8 mouse cellular contexts compared by ENCODE assay signal in the genomic region with DNA sequence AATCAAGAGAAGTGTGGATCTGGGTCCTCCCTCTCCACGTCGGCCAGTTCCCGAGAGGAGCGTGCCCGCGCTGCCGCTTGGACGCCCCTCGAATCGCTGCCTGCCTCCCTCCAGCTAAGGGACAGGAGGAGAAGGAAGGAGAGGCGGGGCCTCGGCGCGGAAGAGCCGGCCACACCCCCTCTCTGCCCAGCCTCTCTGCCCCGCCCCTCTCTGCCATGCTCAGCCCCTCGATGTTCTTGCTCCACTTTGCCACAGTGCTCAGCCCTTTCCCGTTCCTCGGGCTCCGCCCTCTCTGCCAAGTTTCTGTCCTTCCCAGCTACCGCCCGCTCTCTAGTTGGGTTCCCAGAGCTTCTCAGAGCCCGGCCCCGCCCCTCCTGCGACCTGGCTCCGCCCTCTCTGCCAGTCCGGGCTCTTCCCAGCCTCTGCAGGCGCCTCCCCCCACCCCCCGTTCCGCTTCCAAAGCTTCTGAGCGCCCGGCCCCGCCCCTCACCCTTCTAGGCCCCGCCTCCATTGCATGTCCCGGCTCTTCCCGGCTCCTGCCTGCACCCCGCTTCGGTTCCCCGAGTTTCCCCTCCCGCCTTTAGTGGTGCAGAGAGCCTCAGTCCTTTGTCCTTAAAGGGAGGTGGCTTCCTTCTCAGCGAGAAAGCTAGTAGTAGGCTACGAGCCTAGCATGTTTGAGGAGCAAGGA. TPM values are rescaled to one million over a fixed set of nuclear protein-coding genes. Genes with fewer than 3 reads are reported as not detected.
A peak's percentile ranks its signal among the peaks of the same experiment; 100 is the strongest.
DNase-seq lines count a peak whose midpoint lies in the region; ATAC-seq lines count a peak whose summit lies in the region.

Gene Prkra, minus strand, starts transcription at position 133 of the 688 bp plus-strand sequence.
Gene Pjvk, plus strand, starts transcription at position 594 of the 688 bp plus-strand sequence.

- H3K4me3 ChIP-seq in brown adipose tissue, adult 24 weeks (ENCODE audit: insufficient read depth, low read depth, low read length): peak within 1 kb of the TSS; percentile 91
- peak within 1 kb of the TSS; percentile 81 to 82 for H3K4me3 ChIP-seq in heart, embryonic 14.5 days (ENCODE audit: control insufficient read depth in 1 of 2, insufficient read depth in 1 of 2, low read depth in 1 of 2, low read length in 2 of 2)
- peak within 1 kb of the TSS; percentile 75 for H3K4me3 ChIP-seq in liver, embryonic 13.5 days (replicated peaks)
- peak within 1 kb of the TSS; percentile 87 for H3K4me3 ChIP-seq in stomach, embryonic 16.5 days (replicated peaks; ENCODE audit: low read length)

- H3K9ac ChIP-seq in heart, embryonic 14.5 days (ENCODE audit: low read length): peak within 1 kb of the TSS; percentile 90
- peak within 1 kb of the TSS; percentile 78 for H3K9ac ChIP-seq in liver, embryonic 13.5 days
- H3K9ac ChIP-seq in stomach, embryonic 16.5 days (ENCODE audit: low read length): peak within 1 kb of the TSS; percentile 93

- peak within 1 kb of the TSS; percentile 94 for H3K4me2 ChIP-seq in heart, embryonic 14.5 days (ENCODE audit: low read length)
- H3K4me2 ChIP-seq in liver, embryonic 13.5 days: peak within 1 kb of the TSS; percentile 99
- H3K4me2 ChIP-seq in stomach, embryonic 16.5 days (ENCODE audit: low read depth, low read length): peak within 1 kb of the TSS; percentile 91

- H3K27ac ChIP-seq in brown adipose tissue, adult 24 weeks (replicated peaks; ENCODE audit: low read depth, low read length): peak within 1 kb of the TSS; percentile 62
- H3K27ac ChIP-seq in heart, embryonic 14.5 days (replicated peaks in 1 of 2; ENCODE audit: control insufficient read depth in 1 of 2, insufficient read depth in 1 of 2, low read depth in 2 of 2, low read length in 2 of 2): peak within 1 kb of the TSS; percentile 89
- H3K27ac ChIP-seq in liver, embryonic 13.5 days: peak within 1 kb of the TSS; percentile 54; the same call in 1 of the 2 replicates
- H3K27ac ChIP-seq in stomach, embryonic 16.5 days (ENCODE audit: low read length): peak within 1 kb of the TSS; percentile 87

- no peaks in the 10 kb centered on the region for H3K9me3 ChIP-seq in heart, embryonic 14.5 days (ENCODE audit: control insufficient read depth, low read length)
- H3K9me3 ChIP-seq in liver, embryonic 13.5 days (replicated peaks): no peaks in the 10 kb centered on the region
- no peaks in the 10 kb centered on the region for H3K9me3 ChIP-seq in stomach, embryonic 16.5 days (replicated peaks; ENCODE audit: control insufficient read depth, low read length)

- peaks cover 6% of the 10 kb centered on the region; the same call in 1 of the 2 replicates for H3K4me1 ChIP-seq in brown adipose tissue, adult 24 weeks (ENCODE audit: control insufficient read depth, insufficient read depth, insufficient read length, low read length)
- peaks cover 3 to 12% of the 10 kb centered on the region in 2 experiments for H3K4me1 ChIP-seq in heart, embryonic 14.5 days (ENCODE audit: control insufficient read depth in 2 of 2, insufficient read depth in 2 of 2, low read length in 2 of 2)
- H3K4me1 ChIP-seq in liver, embryonic 13.5 days (replicated peaks): peaks cover 37% of the 10 kb centered on the region
- peaks cover 15% of the 10 kb centered on the region for H3K4me1 ChIP-seq in stomach, embryonic 16.5 days (ENCODE audit: control insufficient read depth, insufficient read depth, low read length)

- H3K27me3 ChIP-seq in heart, embryonic 14.5 days (ENCODE audit: control insufficient read depth, insufficient read depth, low read length): no peaks in the 10 kb centered on the region
- no peaks in the 10 kb centered on the region for H3K27me3 ChIP-seq in liver, embryonic 13.5 days
- no peaks in the 10 kb centered on the region for H3K27me3 ChIP-seq in stomach, embryonic 16.5 days (ENCODE audit: control insufficient read depth, insufficient read depth, low read length)

- under 1% methylated on average over 41 of the region's 42 CpGs for WGBS in heart, embryonic 14.5 days
- 2% methylated on average over 40 of the region's 42 CpGs for WGBS in liver, embryonic 13.5 days (ENCODE audit: insufficient replicate concordance)
- under 1% methylated on average over 41 of the region's 42 CpGs for WGBS in stomach, embryonic 16.5 days

- H3K36me3 ChIP-seq in heart, embryonic 14.5 days (ENCODE audit: control insufficient read depth, insufficient read depth, low read length): peaks cover 2% of the 10 kb centered on the region; the same call in 1 of the 2 replicates
- no peaks in the 10 kb centered on the region for H3K36me3 ChIP-seq in liver, embryonic 13.5 days
- no peaks in the 10 kb centered on the region for H3K36me3 ChIP-seq in stomach, embryonic 16.5 days (ENCODE audit: control insufficient read depth, insufficient read depth, low read length)

- DNase-seq in CD4-positive, CD25-positive, alpha-beta regulatory T cell, adult 2 months (ENCODE audit: low read depth, low spot score): peak; percentile 89
- DNase-seq in fat pad, adult 2 months (ENCODE audit: extremely low read depth, low read depth, low spot score): peak; percentile 79
- peak; percentile 99 for DNase-seq in kidney, postnatal 14 days
- DNase-seq in liver, embryonic 13.5 days: peak; percentile 94
- DNase-seq in neural tube, embryonic 10.5 days (ENCODE audit: extremely low spot score, low spot score): peak; percentile 99

- ATAC-seq in heart, embryonic 14.5 days (ENCODE audit: insufficient number of reproducible peaks, insufficient read depth, low FRiP score, low read depth): peak; percentile 99
- peak; percentile 95 for ATAC-seq in liver, embryonic 13.5 days (ENCODE audit: low read depth)
- peak; percentile 98 for ATAC-seq in stomach, embryonic 16.5 days (ENCODE audit: insufficient read depth, low FRiP score)

RNA-seq across cellular contexts. Expression of gene Prkra, which starts in this region (rescaled TPM):
- polyA plus RNA-seq in brown adipose tissue, adult 24 weeks (2012; ENCODE audit: insufficient read depth, insufficient read length, missing spikeins): 22.6 and 23.4 TPM in 2 replicates
- polyA plus RNA-seq in heart, embryonic 14.5 days (2014; fragmentation: Nextera tagmentation; extraction: Ambion mirVana): 37.8 and 38.9 TPM in 2 replicates
- 9.6 and 11.5 TPM in 2 replicates for polyA plus RNA-seq in liver, embryonic 13.5 days (2015; fragmentation: Nextera tagmentation; extraction: Ambion mirVana)
- 45.4 and 49.2 TPM in 2 replicates for polyA plus RNA-seq in stomach, embryonic 16.5 days (2015; fragmentation: Nextera tagmentation; extraction: Ambion mirVana)

RNA-seq across cellular contexts. Expression of gene Pjvk, which starts in this region (rescaled TPM):
- polyA plus RNA-seq in brown adipose tissue, adult 24 weeks (2012; ENCODE audit: insufficient read depth, insufficient read length, missing spikeins): not detected in 2 replicates
- 0.18 TPM in 1 of 2 replicates, not detected in the other for polyA plus RNA-seq in heart, embryonic 14.5 days (2014; fragmentation: Nextera tagmentation; extraction: Ambion mirVana)
- not detected in 2 replicates for polyA plus RNA-seq in liver, embryonic 13.5 days (2015; fragmentation: Nextera tagmentation; extraction: Ambion mirVana)
- polyA plus RNA-seq in stomach, embryonic 16.5 days (2015; fragmentation: Nextera tagmentation; extraction: Ambion mirVana): 0.22 and 0.25 TPM in 2 replicates

Comparison
In these comparisons a context has a peak if more than half of its experiments do, and no peak if none do; other contexts are left out.
1. Peak in every context shown above with its lines: DNase-seq, ATAC-seq, H3K4me3 ChIP-seq and H3K27ac ChIP-seq.